Mouse (Mus musculus) lung, postnatal 36 days (tissue): ENCODE results near the gene Mpg.

Experiments used
- DNase-seq: peaks from one replicate; pipeline ENCODE4 v3.0.0; 2022; ENCODE audit warnings: mixed read lengths

Mpg gene

DNA sequence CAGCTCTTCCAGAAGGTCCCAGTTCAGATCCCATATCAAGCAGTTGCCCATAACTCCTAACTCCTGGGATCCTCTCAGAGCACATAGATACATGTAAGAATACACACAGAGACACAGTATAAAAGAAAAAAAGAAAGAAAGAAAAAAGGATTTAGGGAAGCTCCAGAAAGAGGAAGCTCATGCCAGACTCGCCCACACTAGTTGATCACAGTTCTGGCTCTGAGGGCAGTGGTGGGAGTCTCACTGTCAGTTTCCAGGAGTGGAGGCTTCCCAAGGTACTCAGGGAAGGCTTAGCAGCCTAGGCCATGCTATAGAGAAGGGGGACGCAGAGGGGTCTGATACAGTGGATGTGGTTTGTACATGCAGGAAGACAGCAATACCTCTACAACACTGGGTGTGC is 4.8 kb downstream of the Mpg start:
- DNase-seq: no peak

DNA sequence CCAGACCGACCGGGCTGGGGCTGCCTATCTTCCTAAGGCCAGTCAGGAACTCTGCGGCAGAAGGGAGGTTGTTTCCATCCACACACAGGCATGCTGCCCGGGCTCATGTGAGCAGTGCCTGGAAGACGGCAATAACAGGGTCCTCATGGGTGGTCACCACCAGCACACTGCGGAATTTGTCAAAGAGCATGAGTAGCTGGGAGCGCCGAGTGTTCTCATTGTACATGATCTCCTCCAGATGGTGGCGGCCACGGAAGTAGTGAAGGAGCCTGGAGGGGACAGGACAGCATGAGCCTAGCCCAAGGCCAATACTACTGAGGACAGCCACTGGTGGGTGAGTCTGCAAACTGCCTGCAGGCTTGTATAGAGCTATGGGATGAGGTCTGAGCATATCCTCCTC is 6.5 kb downstream of the Mpg start:
- DNase-seq: no peak

GRCm38 (mm10) chr11:32233895-32234294 is 7.6 kb downstream of the Mpg start:
- DNase-seq: no peak

GRCm38 (mm10) chr11:32234816-32235485 is 8.6 kb downstream of the Mpg start:
- DNase-seq: no peak

GRCm38 (mm10) chr11:32235646-32236045 is 9.3 kb downstream of the Mpg start:
- DNase-seq: peak; percentile 45

GRCm38 (mm10) chr11:32236132-32236531 is 9.8 kb downstream of the Mpg start:
- no peak for DNase-seq

DNA sequence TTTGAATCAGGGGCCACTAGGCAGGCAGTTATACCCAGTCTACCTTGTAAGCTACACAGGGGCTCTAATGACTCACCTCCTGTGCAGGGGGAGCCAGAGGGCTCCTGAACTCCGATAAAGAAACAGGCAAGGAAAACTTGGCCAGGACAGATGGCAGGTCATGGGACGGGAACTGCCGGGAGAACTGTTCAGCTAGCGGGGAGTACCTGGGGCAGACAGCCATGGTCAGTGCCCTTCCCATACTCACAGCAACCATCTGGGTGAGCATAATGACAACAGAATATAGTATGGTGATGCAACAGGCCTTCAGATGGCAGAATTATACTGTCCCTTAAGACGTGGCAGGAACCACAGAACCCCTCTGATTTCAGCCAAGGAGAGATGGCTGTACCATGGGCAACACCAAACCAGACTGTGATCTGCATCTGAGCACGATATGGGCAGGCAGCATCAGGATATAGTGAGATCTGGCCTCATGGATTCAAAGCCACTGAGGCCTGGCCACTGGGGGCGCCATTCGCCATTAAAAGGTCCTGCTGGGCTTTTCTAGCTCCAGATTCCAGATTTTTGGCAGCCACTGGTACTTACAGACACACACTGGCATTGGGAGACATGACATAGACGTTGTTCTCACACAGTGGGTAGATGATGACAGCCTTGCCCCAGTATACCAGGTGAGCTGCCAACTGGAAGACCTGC is 10.6 kb downstream of the Mpg start:
- DNase-seq: peak; percentile 78

- no peak for DNase-seq
Observed at GRCm38 (mm10) chr11:32237411-32237795, 11.1 kb downstream of the Mpg start.

GRCm38 (mm10) chr11:32238093-32238860 is 12.0 kb downstream of the Mpg start:
- peak; percentile 84 for DNase-seq

- DNase-seq: no peak
Observed at GRCm38 (mm10) chr11:32241391-32241790, 15.1 kb downstream of the Mpg start.

GRCm38 (mm10) chr11:32242209-32242608 is 15.9 kb downstream of the Mpg start:
- DNase-seq: no peak

DNA sequence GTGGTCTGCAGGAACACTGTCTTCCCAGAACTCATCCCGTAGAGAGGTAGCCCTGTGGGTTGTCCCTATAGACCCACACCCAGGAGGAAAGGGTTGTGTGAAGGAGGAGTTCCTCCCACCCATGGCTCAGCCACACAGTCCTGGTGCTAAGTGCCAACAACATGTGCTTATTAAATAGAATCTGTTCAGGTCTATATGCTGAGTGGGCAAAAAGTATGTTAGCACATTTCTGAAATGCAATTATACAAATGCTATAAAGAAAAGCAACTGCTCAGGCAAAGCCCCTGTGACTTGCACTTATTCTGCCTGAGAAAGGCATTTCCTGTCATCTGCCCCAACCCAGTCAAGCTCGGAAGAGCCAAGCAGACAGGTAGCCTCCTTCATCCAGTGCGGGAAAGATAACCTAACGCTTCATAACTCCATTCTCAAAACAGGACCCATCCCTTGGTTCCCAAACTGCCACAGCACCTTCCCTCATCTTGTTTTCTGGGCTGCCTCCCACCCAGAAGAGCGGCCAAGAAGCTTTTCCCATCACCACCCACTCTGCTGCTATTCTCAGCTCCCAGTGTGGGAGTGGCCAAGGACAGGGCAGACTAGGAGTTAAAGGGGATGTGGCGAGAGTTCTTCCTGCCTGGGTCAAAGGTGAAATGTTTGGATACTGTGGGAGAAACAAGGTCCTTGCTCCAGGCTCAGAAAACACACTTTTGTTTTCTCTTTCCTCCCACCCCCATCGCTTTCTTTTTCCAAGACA is 17.1 kb downstream of the Mpg start:
- DNase-seq: no peak

DNA sequence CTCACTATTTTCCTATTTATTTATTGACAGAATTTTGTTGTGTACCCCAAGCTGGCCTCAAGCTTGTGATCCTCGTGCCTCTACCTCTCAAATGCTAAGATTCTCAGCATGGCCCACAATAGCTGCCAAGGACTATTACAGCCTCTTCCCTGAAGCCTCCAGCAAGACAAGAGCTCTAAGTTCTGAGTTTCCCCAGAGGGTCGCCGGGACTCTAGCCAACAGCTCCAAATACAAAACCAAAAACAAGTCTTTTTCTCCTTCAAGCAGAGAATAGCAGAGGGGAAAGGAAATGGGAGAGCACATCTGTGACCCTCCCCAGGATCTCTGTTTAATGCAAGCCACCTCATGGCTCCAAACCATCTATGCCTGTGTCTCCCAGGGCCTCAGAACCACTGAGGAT is 17.8 kb downstream of the Mpg start:
- DNase-seq: no peak

DNA sequence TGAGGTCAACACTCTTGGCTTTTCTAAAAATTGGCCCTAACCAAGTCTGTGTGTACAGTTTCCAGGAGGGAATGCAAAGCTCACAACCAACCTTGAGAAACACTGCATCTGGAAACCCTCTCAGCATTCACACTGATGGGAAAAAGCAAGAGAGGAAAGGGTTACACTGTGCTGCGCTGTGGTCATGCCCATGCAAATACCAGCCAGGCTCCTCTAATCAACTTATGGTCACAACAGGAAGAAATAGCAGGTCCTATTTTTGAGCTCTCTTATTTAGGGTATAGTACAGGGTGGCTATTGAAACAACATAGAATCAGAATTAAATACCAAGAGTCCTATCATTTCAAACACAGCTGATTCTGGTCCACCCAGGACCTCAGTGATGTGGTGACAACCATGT is 18.3 kb downstream of the Mpg start:
- no peak for DNase-seq

DNA sequence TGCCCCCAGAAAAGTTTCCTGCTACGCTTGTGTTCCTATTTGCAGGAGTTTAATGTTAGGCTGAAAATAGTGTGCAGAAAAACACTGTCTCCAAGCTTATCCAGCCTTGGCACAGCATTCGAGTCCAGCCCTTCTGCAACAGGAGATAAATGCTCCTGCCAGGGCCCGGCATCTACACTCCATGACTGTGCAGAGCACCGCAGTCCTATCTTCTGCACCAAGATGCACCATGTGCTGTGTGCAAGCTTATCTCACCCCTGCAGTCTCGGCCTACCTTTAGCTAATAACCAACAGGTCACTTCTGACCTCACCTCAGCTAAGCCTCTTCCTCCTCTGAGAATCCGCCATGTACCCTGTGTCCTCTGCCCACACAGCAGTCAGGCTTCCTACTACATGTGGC is 19.3 kb downstream of the Mpg start:
- DNase-seq: no peak

DNA sequence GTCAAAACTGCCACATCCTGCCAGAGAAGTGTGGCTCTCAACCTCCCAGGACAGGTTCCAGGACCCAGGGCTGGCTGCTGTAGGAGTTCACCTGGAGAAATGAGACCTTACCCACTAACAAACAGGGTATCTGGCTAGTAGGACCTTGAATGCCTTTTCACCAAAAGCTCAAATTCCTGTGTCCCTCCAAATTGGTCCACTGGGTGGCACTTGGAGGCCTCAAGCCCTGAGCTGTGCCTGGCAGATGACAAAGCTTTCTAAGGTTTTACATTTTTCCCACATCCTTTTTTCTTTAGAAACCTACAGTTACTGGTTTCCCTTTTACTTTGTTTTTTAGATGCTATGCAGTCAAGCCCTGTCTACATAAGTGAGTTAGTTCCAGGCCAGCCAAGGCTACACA is 20.8 kb downstream of the Mpg start:
- DNase-seq: no peak

DNA sequence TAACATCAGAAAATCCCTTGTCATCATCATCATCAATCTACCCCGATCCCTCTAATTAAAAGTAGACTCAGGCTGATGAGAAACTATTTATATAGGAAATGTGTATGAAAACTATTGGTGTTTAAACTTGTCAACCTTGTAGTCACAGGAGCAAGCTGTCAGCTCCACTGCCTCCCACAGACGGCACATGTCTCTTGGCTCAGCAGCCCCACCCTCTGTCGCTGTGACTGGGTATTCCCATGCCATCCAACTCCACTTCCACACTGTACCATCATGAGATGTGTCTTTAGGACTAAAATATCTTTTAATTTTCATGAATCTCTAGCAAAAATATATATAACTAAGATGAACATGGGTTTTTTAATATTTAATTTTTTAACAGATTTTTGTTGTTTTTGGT is 22.0 kb downstream of the Mpg start:
- no peak for DNase-seq

DNA sequence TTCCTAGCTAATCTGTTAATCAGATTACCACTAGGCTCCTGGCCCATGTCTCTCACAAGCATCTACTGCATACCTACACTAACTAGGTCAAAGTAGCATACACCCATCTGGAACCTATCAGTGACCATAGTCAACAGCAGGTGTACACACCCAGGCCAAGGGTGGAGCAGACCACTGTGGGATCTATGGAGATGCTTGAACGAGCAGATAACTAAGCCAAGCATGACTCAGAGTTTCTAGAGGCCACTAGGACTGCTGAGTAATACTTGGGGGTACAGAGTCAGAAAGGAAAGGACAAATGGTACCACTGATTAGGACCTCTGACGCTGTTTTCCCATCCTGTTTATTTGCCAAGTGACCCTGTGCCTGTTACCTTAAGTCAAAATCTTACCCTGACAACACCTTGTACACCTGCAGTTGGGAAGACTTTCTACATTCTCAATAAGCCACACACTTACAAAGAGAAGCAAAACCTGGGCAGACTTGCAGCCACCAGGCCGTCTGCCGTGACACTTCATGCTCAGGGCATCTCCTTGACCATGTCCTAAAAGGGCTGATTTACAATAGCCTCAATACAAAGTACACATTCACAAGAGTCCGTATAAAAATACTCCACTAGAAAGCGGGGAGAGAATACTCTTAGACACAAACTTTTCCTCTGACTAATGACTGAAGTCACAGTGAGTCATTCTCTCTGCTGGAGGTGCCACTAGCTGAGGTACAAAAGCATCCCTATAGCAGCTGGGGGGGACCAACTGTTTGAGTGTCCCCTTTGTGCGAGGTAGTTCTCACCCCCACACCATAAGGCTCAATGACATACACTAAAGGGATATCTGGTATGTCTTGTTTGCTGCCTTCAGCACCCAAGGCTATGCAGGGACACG is 24.8 kb downstream of the Mpg start:
- no peak for DNase-seq

DNA sequence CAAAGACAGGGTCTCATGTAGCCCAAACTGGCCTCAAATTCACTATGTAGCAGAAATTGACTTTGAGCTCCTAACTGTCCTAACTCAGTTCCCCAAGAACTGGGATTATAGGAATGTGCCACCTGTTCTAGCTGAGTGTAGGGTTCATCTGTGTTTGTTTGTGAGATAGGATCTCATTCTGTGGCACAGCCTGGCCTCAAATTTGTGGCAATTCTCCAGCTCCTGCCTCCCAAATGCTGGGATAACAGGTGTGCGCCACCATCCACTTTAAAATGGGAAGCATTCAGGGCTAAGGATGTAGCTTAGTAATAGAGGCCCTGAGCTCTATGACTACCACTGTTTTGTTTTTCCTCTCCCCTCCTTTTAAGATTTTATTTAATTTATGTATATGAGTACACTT is 26.8 kb downstream of the Mpg start:
- no peak for DNase-seq

- no peak for DNase-seq
Observed at GRCm38 (mm10) chr11:32256146-32256545, 29.8 kb downstream of the Mpg start.

DNA sequence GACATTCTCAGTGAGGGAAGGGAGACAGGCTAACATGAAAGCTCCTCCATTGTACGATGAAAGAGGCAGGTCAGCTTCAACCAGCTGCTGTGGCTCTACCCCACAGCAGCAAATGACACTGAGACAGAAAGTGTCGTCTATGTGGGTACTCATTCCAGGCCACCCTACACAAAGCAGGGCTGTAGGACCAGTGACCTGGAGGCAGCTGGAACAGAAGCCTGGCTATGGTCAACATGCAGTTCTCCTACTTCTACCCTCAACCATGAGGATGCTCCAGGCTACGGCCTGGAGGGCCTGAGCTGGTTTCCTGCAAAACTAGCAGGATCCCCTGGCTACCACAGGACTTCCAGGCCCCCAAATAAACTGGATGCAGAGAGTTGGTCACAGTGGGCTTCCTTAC is 30.3 kb downstream of the Mpg start:
- DNase-seq: no peak

DNA sequence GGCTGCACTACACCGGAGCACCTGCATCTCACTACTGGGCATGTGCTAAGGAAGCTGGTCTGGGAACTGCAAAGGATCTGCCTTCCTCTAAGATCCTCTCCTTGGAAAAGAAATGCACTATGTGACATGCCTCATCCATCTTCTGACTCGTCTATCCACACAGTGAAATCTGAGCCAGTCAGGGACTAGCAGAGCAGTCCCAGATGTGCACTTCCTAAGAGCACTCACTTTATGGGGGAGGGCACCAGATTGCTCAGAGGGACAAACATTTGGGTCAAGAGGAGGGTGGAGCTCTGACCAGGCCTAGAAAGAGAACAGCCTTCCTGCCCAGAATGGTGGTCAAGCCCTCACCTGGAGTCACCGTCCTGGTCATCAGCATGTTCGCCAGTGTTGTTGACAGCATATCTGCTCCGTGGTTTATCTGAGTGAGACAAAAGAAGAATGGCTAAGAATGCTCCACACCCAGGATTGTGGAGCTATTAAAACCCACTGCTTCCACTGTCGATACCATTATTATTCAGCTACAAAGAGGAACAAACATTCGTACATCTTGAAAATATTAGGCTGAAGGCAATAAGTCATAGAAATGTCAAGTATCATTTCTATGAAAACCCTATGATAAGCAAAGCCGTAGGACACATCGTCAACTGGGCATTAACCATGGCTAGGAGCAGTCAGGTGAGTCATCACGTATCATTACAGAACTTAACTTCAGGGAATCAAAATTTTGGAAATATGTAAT is 36.5 kb downstream of the Mpg start:
- DNase-seq: no peak
